In the genomic region with DNA sequence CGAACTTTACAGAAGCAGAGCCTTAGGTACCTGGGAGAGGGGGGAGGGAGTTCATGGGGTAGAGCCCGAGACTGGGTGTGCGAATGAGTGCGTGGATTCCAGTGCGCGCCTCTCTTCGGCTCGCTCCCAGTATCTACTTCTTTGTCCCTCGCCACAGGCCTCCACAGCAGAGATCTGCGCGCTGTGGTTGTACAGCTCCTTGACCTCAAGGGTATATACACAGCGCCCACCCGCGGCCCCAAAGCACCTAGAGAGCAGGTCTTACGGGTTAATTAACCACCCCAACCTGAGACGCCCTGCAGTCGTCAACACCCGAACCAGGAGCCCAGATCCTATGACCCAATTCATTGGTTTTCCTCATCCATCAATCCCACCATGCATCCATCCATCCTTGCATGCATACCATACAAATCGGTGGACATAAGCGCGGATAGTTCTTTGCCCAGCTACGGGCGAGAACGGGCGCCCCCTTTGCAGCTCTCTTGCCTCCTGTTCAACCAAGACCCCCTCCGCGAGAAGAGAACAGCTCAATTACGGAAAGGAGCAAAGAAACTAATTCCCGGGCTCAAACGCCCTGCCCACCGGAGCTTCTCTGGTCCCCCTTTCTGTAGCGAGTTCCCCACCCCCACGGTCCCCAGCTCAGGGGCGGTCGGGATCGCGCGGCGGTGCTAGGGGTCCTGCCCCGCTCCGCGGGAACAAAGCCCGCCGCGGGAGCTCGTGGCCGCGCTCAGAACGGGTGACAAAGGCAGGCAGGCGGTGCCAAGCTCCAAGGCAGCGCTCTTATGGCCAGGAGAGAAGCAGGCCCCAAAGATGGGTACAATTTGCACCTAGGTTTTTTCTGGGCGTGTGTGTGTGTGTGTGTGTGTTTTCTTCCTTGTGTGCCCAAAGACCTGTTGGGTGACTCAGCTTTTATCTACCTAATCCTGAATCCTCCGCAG, we compare ENCODE assay signal across 9 mouse cellular contexts. TPM values are rescaled to one million over a fixed set of nuclear protein-coding genes. Genes with fewer than 3 reads are reported as not detected.
A peak's percentile ranks its signal among the peaks of the same experiment; 100 is the strongest.
DNase-seq lines count a peak whose midpoint lies in the region; ATAC-seq lines count a peak whose summit lies in the region.
"Had no signal": no experiment of that assay in that cellular context is flagged by ENCODE, and none has a peak within 500 bp of the region (broad histone marks: within the 10 kb centered on the region; RNA-seq: fewer than 3 reads in every experiment).

No protein-coding gene starts in this region.

- no peak for ATAC-seq in lung, embryonic 15.5 days (ENCODE audit: borderline replicate concordance, extremely low read depth, low FRiP score, low TSS enrichment)
- no peak for ATAC-seq in embryonic facial prominence, embryonic 13.5 days (ENCODE audit: insufficient number of reproducible peaks, insufficient read depth, low FRiP score, low TSS enrichment, low read depth)
- peak; percentile 34; the same call in 1 of the 2 replicates for ATAC-seq in intestine, embryonic 16.5 days
- no peak for ATAC-seq in liver, embryonic 13.5 days (ENCODE audit: low read depth)

- peak overlapping the region; percentile 54 for H3K4me2 ChIP-seq in lung, embryonic 15.5 days
- peak overlapping the region; percentile 88 for H3K4me2 ChIP-seq in embryonic facial prominence, embryonic 13.5 days
- H3K4me2 ChIP-seq in intestine, embryonic 16.5 days (ENCODE audit: low read depth, low read length): peak overlapping the region; percentile 41
- H3K4me2 ChIP-seq in liver, embryonic 13.5 days: 0 out of 2 replicates have a peak overlapping the region, but pooled peaks have one; percentile 21

- H3K27me3 ChIP-seq in lung, embryonic 15.5 days: peaks cover 88% of the 10 kb centered on the region
- H3K27me3 ChIP-seq in embryonic facial prominence, embryonic 13.5 days: peaks cover 85% of the 10 kb centered on the region
- peaks cover 64% of the 10 kb centered on the region for H3K27me3 ChIP-seq in intestine, embryonic 16.5 days (replicated peaks; ENCODE audit: control insufficient read depth, insufficient read depth, low read length)
- peaks cover 90% of the 10 kb centered on the region for H3K27me3 ChIP-seq in liver, embryonic 13.5 days

- intact Hi-C loops in gastrocnemius, postnatal 36 days (cut with DNase I): no loop called here

- DNase-seq in lung, postnatal 36 days: no peak
- DNase-seq in liver, embryonic 13.5 days: no peak
- DNase-seq in gastrocnemius, postnatal 36 days: no peak
- DNase-seq in spleen, postnatal 4 days (ENCODE audit: low spot score in 2 of 2): no peak
- no peak for DNase-seq in urinary bladder, postnatal 10 days (ENCODE audit: low spot score)

- peak overlapping the region; percentile 19; the same call in 1 of the 2 replicates for H3K9ac ChIP-seq in lung, embryonic 15.5 days
- peak overlapping the region; percentile 79 for H3K9ac ChIP-seq in embryonic facial prominence, embryonic 13.5 days
- H3K9ac ChIP-seq in intestine, embryonic 16.5 days (ENCODE audit: low read depth, low read length): no peak overlapping the region
- H3K9ac ChIP-seq in liver, embryonic 13.5 days: no peak overlapping the region

- H3K9me3 ChIP-seq in lung, embryonic 15.5 days: no peaks in the 10 kb centered on the region
- no peaks in the 10 kb centered on the region for H3K9me3 ChIP-seq in embryonic facial prominence, embryonic 13.5 days
- no peaks in the 10 kb centered on the region for H3K9me3 ChIP-seq in intestine, embryonic 16.5 days (ENCODE audit: control insufficient read depth, low read length)
- no peaks in the 10 kb centered on the region for H3K9me3 ChIP-seq in liver, embryonic 13.5 days (replicated peaks)

- H3K4me1 ChIP-seq in lung, embryonic 15.5 days: peaks cover 21% of the 10 kb centered on the region
- H3K4me1 ChIP-seq in embryonic facial prominence, embryonic 13.5 days: peaks cover 32% of the 10 kb centered on the region
- peaks cover 14% of the 10 kb centered on the region for H3K4me1 ChIP-seq in intestine, embryonic 16.5 days (ENCODE audit: control insufficient read depth, insufficient read depth, low read length)
- no peaks in the 10 kb centered on the region for H3K4me1 ChIP-seq in liver, embryonic 13.5 days (replicated peaks)

- peak overlapping the region; percentile 30 for H3K4me3 ChIP-seq in lung, embryonic 15.5 days
- H3K4me3 ChIP-seq in embryonic facial prominence, embryonic 13.5 days: peak overlapping the region; percentile 50
- peak overlapping the region; percentile 25 for H3K4me3 ChIP-seq in intestine, embryonic 16.5 days (ENCODE audit: low read length)
- H3K4me3 ChIP-seq in liver, embryonic 13.5 days (replicated peaks): no peak overlapping the region

- no peaks in the 10 kb centered on the region for H3K36me3 ChIP-seq in lung, embryonic 15.5 days
- H3K36me3 ChIP-seq in embryonic facial prominence, embryonic 13.5 days: no peaks in the 10 kb centered on the region
- no peaks in the 10 kb centered on the region for H3K36me3 ChIP-seq in intestine, embryonic 16.5 days (ENCODE audit: control insufficient read depth, insufficient read depth, low read length)
- H3K36me3 ChIP-seq in liver, embryonic 13.5 days: no peaks in the 10 kb centered on the region

- H3K27ac ChIP-seq in lung, embryonic 15.5 days: no peak overlapping the region
- H3K27ac ChIP-seq in embryonic facial prominence, embryonic 13.5 days: peak overlapping the region; percentile 89
- H3K27ac ChIP-seq in intestine, embryonic 16.5 days (ENCODE audit: low read length): no peak overlapping the region
- H3K27ac ChIP-seq in liver, embryonic 13.5 days: no peak overlapping the region

- WGBS in lung, embryonic 15.5 days: under 1% methylated on average over 53 of the region's 53 CpGs
- 1% methylated on average over 53 of the region's 53 CpGs for WGBS in embryonic facial prominence, embryonic 13.5 days
- 1% methylated on average over 53 of the region's 53 CpGs for WGBS in intestine, embryonic 16.5 days
- 1% methylated on average over 53 of the region's 53 CpGs for WGBS in liver, embryonic 13.5 days (ENCODE audit: insufficient replicate concordance)

RNA-seq across cellular contexts. Expression of a gene that starts 9.1 kb away (rescaled TPM):
- polyA plus RNA-seq in lung, embryonic 15.5 days (2015; fragmentation: Nextera tagmentation; extraction: Ambion mirVana): 0.32 and 0.39 TPM in 2 replicates
- polyA plus RNA-seq in embryonic facial prominence, embryonic 13.5 days (2015; fragmentation: Nextera tagmentation; extraction: Ambion mirVana): 11.4 and 13.4 TPM in 2 replicates
- 0.18 and 0.21 TPM in 2 replicates for polyA plus RNA-seq in intestine, embryonic 16.5 days (2015; fragmentation: Nextera tagmentation; extraction: Ambion mirVana)
- 0.01 TPM in 1 of 2 replicates, not detected in the other for polyA plus RNA-seq in liver, embryonic 13.5 days (2015; fragmentation: Nextera tagmentation; extraction: Ambion mirVana)
- total RNA-seq in gastrocnemius, postnatal 36 days (2021): not detected
- polyA plus RNA-seq: liver, embryonic 16.5 days had no signal

Comparison
In these comparisons a context has a peak if more than half of its experiments do, and no peak if none do; other contexts are left out.
1. H3K4me2 ChIP-seq: peak in every context shown above with its lines; median percentile 88 in embryonic facial prominence, embryonic 13.5 days; 54 in lung, embryonic 15.5 days; 41 in intestine, embryonic 16.5 days; 21 in liver, embryonic 13.5 days.
2. H3K9ac ChIP-seq: peak in lung, embryonic 15.5 days (single experiment) and embryonic facial prominence, embryonic 13.5 days (single experiment); none in intestine, embryonic 16.5 days (single experiment) and liver, embryonic 13.5 days (single experiment).